Mouse (Mus musculus) ovary, adult 18-20 months (tissue): ENCODE results near the gene Mdk.

Experiments
- DNase-seq: peaks from one replicate; pipeline ENCODE4 v3.0.0; 2022; ENCODE audit warnings: low spot score, mixed read lengths

The Mdk gene

DNA sequence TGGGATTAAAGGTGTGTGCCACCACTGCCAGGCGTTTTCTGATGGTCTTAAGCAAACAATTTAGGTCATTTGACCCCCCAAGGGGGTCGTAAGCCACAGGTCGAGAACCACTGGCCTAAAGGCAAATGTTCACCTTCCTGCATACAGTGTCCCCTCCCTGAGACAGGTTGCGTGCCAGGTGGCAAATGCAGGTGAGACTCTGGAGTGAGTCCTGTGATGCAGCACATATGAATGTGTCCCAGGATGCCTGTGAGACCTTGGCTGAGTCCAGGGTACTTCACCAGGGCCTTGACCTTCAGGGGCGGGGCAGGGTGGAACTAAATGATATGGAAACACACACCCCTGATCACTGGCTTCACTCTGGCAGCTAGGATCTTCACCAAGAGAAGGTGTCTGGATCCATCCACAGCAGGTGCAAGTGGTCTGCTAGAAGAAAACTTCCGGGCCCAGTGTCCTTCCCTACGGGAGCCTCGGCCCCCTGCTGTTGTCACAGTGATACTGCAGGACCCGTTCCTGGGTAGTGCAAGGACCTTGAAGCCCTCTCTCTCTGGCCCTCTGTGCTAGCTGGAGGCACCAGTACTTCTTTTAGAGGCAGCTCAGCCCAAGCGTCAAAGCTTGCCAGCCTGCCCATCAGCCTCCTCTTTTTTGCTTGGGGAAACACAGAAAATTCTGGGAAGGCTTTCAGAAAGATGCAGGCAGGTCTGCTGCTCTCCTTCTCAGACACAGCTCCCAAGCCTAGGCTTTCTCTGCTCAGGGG lies 26.8 kb upstream of the Mdk start:
- DNase-seq = no peak

DNA sequence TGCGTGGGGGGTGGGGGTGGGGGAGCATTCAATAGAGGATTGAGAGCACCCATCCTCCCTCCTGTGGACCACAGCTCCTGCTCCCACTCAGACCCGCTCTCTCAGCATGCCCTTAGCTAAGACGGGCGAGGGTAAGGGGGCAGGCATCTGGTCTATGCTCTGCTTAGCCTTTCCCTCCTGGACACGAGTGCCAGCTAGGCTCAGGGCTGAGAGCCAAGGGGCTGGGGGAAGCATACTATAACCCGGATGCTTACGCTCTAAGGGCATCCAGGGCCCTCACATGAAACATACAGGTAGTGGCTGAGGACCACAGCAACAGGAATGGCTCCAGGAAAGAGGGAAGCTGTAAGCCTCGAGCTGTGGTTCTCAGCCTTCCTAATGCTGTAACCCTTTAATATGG lies 26.0 kb upstream of the Mdk start:
- no peak for DNase-seq

DNA sequence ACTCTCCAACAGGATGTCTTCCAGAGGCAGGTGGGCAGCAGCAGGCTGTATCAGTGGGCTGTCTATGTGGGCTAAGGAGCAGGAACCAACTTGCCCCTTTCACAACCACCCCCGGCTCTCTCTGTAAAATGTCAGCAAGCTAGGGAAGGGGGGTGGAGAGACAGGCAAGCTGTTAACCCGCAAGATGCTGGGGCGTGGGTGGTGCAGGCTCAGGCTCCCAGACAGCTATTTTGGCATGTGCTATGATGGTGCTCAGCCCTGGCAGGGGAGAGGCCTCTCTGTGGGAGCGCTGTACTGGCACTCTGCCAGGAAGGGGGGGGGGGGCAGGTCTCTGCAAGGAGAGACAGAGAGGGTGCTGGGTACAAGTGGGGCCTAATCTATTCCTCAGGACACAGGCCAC lies 25.0 kb upstream of the Mdk start:
- DNase-seq = no peak

DNA sequence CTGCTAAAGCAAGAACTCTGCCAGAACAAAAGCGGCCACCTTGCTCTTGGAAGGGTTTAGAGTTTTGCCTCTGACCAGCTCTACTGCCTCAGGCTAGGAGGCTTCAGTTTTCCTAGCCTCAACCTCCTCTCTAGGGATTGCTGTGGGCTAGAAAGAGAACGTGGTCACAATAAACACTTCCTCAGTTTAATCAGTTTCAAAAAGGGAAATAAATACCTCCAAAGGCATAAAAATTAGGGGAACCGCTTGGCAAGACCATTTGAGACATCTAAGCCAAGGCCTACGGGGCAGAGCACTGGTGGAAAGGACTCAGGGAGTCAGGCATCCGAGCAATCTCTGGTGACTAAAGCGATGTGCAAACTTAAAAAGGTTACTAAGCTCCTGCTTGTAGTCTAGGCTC lies 23.8 kb upstream of the Mdk start:
- no peak for DNase-seq

DNA sequence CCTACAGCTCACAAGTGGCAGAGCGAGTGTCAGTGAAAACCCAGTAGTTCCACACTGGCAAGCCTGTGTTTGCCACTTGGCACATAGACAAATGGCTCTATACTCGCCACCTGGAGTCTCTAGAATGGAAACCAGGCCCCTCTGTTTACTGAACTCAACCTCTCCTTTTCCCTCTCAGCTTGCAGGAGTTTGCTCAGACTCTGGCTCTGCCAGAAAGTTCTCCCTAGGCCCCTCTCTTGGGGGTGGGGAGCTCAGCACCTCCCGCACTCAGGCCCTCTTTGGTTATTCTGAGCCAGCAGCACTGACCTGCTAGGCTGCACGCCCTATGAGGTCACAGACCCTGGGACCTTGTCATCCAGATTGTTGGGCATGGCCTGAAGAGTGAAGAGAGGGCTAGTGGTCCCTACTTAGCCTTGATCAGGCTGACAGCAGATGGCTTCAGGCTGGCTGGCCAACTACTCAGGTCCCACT lies 23.1 kb upstream of the Mdk start:
- DNase-seq = no peak

DNA sequence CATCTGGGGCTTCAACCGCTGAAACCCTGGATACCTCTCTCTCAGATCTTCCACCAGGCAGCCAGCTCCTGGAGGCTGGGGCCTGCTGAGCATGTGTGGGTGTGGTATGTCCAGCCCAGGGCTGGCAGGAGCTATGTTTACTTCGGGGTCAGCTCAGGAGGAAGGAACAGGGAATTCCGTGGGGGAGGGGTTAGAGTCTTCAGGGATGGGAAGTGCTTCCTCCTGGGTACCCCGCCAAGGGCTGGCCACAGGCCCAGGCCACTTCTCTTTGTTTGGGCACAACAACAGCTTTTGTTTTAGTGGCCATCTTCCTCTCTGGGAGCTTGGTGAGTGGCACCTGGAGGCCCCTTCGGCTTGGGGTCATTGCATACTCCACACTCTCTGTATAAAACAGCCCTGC lies 21.7 kb upstream of the Mdk start:
- DNase-seq = peak; percentile 52

DNA sequence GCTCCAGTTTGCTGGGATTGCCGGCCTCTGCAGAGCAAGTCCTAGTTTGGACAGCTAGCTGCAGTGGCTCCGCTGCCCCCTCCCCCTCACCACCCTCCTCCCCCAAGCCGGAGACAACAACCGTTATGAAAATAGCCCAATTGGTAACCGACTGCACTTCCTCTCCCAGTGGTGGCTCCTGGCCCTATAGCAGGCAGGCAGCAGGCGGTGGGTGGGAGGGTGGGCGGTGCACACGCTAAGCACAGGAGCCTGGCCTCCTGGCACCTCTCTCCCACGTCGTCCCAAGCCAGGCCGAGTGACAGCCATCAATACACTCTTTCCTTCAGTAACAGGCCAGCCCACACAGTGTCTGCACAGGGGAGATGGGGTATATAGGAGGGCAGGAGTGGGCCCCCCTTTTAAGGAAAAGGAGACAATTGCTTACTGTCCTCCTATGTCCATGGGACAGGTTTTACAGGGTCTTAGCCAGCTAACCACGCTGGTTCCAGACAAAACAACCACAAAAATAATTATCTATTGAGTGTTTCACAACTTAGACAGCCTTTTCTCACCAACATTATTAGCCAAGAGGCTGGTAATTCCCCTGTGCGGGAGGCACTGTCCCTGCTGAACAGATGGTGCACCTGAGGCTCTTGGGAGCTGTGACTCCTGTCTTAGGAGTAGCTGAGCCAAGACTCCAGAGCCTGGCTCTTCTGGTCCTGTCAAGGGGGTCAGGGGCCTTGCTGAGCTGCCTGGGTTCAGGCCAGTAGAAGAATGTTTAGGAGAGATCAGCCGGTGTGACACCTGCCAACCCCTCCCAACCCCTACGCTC lies 18.4 kb upstream of the Mdk start:
- peak; percentile 34 for DNase-seq

DNA sequence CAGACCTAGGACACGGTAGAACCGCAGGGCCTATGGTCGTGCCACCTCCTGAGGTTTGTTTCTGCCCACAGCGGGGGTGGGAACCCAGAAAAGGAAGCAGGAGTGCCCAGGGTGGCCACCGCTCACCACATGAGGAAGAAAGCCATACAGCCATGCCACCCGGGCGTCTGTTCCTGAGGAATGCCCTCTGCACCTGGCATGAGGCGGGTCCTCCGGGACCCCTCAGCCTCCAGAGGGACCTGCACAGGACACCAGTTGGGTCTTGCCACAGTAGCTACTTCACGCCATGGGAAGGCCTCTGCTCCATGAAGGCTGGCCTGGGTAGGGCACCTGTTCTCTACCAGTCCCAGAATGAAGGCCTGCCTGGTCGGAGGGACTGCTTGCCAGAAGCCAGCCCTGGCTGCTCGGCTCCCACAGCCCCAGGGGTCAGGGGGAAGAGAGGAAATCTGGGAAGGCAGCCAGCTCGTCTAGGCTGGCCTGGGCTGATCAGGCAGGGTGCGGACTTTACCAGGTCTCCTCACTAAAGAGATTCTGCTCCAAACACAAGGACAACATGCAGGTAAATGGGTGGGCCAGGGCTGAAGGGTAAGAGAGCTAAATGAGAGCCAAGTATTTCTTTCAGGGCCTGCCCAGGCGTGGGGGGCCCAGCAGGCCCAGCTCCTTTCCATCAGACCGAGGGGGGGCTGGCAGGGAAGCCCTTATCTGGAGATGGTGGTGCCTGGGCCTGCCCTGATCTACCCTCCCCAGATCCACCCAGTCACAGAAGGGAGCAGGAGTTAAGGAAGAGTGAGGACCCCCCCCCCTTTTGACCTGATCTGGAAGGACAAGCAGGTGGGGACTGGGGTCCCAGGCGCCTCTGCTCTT lies 17.5 kb upstream of the Mdk start:
- no peak for DNase-seq

DNA sequence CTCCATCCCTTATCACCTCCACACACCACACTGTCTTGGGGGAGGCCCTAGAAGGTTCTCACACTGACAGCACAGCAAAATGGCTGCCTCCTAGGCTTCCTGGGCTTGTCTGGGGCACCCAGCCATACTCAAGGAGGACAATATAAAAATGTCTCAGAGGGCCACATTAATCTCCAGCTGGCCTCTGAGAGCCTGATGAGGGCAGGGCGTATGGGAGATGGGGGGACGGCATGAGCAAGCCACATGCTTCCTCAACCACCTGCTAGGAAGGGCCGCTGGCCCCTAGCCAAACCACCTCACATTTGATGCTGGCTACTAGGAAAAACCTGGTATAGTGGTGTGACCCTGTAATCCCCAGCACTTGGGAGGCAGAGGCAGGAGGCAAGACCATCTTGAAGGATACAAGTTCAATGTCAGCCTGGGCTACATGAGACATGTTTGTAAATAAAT lies 16.7 kb upstream of the Mdk start:
- DNase-seq = no peak

DNA sequence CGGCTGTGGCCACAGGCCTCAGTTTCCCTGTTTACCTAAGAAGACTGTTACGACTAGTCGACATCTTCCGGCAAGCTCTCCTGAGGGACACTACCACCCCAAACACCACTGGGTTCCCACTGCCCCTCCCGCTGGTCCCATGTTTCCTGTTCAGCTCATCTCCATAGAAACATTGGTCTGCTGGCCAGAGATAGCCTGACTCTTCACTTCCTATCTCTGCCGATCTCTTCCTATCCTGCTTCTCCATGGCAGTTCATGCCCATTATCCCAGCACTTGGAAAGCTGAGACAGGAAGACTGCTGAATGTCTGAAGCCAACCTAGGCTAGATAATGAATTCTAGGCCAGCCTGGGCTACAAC lies 16.0 kb upstream of the Mdk start:
- no peak for DNase-seq

DNA sequence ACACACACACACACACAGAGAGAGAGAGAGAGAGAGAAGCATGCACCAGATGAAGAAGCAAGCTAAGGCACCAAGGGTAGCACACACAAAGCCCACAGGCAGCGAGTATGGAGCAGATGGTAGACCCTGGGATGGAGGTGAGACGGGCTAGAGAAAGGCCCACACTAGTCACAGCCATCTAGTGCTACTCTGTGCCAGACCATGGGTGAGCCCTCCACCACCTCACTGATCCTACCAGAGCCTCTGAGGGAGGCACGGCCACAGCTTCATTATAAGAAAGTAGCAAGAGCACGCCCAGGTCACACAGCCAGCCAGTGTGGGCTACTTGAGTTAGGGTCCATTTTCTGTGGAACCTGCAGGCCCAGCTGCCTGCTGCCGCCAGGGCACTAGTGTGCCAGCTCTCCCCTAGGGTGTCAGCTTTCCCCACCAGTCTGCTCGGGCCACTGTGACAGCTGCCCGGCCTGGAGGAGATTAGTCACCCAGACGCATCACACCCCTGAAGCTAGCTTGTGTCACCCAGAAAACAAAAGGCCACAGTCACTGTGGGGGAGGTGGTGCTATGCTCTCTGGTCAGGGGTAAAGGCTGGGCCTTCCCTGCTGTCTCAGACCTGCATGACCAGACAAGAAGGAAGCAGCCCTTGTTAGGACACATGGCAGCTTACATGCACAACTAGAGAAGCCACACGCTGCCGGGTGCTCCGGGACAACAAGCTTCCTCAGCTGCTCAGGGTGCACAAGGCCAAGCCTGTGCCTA lies 15.5 kb upstream of the Mdk start:
- DNase-seq = no peak

DNA sequence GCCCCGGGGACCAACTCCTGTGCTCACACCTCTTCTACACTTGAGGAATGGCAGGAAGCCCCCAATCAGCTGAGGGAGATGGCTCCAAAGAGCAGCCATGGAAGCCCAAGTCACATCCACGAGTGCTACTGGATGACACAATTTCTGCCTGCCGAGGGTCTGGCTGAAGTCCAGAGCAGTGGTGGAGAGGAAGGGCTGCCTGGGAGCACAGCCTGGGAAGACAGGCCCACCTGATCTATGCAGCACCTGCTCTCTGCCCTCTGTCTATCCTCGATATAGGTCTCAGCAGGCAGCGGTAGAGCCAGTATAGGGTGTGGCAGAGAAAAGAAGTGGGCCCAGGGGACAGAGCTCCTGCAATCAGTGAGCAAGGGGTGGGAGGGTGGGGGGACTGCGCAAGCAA lies 14.7 kb upstream of the Mdk start:
- DNase-seq = no peak

DNA sequence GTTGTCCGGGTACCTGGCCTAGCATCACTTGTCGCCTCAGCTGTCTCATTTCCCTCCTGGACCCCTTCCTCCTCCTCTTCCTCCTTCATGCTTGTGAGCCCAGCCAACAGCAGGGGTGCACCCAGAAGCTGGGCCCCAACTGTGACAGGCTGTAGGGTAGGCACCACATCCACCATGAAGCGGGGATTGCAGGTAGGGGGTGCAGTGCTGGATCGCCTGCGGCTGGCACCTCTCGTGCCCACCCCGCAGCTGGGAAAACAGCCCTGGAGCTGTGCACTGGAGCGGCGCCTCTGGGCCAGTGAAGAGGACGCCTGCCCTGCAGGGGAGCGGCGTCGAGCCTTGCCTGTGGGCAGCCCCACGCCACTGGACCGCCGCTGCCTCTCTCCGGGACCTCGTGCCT lies 13.4 kb upstream of the Mdk start, which contains the start of gene Gm9821:
Gm9821 (plus strand) TSS at position 221 of the 400 bp plus-strand sequence.
- no peak for DNase-seq

DNA sequence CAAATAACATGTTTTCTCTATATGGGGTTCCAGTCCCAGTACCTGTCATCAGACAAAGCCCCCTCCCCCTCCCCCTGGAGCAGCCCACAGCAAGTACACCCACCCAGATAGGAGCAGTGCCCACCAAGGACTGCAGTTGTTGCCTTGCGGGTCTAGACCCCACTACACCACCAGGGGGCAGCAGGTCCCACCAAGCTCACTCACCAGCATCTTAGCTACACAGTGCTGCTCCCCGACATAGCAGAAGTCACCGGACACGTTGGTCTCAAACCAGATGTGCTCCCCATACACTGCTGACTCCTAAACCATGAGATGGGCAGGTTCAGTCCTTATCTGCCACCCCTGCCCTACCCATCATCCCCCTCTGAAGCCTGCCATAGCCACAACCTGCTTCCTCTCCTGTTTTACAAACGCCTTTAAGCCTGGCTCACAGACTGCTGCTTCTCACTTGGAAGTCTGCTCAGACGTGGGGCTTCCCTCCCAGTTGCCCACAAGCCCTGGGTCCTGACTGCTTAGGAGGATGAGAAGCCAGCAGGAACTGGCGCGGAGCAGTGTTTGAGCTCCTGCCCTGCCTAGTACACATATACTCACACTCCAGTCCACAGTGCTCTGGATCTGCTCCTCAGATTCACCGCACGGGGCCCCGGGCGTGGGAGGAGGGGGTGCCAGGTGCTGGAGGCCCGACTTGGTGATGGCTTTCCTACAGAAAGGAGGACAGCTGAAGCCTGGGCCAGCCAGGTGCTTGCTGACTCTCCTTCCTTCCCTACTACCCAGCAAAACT lies 12.3 kb upstream of the Mdk start:
- peak; percentile 48 for DNase-seq

DNA sequence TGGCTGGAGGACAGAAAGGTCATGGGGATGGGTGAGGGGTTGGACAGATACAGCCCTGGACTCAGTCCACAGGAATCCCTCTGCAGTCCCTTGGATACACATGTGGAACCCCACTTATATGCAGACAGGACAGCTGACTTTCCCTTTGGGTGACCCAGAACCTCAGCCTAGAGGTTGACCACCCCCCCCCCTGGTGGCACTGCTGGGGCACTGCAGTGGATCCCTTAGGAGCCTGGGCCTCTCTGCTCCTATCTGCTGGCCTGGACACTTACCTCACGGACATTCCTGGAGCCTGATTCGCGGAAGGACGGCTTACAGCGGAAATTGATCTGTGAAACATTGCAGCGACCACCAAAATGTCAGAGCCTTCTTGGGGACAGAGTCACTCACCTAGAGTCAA lies 10.3 kb upstream of the Mdk start:
- no peak for DNase-seq

DNA sequence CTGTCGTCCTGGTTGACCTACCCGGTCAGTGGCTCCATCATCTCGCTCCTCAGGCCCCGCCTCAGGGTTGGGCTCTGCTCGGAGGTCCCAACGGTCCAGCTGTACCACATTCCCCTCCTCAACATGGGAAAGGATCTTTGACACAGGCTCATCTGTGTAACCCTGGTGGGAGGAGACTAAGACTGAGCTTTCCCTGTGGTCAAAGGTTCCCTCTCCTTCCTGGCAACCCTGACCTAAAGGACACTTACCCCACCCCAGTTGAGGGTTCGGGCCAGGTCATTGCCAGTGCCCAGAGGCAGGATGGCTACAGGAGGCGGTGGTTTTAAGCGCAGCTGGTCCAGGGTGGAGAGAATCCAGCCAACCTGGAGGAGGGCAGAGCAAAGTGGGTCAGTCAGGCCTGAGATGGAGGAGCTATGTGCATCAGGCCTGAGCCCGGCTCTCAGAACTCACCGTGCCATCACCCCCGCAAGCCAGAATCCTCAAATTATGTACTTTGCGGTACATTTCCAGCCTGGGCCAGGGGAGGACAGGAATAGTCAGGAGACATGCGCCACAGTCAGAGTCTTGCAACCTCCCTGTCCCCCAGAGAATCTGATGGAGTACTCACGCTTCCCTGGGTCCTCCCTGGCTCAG lies 7.3 kb upstream of the Mdk start:
- no peak for DNase-seq

DNA sequence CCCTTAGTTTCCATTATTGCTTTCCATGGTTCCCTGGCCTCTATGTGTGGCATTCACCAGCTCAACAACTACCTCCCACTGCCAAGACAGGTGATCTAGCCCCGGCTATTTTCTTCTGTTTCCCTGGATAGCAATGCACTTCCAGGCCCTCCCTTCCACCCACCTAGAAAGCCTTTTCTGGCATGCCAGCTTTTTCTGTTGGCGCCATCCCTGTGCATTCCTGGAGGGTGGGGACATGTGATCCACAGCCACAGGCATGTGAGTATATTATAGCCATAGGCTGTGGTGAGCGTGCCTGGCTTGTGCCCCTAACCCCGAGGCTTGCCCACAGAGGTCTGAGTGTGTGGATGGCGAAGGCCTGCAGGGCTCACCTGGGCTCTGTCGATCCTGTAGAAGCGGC lies 4.1 kb upstream of the Mdk start:
- DNase-seq = no peak

DNA sequence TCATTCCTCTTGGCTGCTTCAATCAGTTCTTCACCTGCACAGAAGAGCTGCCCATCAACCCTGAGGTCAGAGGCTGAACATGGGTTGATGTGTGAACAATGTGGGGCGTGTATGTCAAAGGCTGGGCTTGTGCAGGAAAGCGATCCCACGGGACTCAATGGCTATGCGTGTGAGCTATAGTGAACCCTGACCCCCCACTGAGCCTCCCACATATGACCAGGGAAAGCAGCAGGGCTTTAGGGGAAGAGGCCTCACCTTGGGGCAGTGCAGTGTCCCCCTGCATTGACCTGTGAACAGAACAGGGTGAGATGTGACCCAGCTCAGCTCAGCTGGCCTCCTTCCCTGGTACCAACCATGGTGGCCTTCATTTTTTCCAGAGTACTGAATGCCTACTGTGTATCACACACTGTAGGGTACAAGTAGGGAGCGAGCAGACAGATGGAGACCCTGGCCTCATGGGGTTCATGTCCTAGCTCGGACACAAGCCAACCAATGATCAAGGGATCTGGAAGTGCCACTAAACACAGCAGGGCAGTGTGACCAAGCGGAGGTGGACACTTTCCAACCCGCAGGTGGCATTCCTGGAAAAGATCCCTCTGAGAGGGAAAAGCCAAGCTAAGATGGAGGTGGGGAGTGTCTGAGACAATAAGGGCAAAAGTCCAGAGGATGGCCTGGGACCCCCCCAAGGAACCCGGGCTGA lies 2.9 kb upstream of the Mdk start:
- no peak for DNase-seq

DNA sequence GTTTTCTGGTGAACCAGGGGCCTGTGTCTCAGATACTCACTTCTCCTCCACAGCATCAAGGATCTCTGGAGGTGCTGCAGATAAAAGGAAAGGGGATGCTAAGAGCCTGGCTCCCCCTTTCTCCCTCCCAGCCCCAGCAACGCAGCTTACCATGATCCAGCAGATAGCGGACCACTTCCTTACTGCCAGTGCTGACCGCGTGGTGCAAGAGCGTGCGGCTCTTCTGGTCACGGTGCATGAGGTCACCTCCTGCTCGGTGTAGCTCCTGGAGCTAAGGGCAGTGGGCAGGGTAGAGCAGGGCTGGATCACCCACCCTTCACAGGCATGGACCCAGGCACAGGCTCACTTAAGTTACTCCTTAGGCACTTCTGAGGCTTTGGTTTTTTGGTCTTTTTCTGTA lies 1.9 kb upstream of the Mdk start:
- no peak for DNase-seq

DNA sequence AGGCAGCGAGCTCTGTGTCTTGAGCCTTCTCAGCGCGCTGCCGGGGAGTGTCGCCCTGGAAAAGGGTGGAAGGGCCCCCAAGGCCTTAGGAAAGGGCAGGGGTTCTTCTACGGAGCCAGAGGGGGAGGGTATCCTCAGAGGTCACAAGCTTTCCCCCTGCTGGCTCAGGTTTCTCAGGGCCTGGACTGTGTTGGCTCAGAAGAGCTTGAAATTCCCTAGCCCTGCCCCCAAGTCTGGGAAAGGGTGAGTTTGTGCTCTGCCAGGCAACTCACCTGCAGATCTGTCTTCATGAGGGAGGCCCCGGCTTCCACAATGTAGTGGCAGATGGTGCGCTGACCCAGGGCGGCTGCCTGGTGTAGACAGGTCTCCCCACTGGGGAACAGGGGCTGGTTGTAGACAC lies 1.4 kb upstream of the Mdk start:
- DNase-seq = no peak
